Mouse (Mus musculus): ENCODE measurements around the gene Gabbr2.

GRCm38 (mm10) chr4:46710523-46710922 lies 281.1 kb downstream of the Gabbr2 start:
- TF ChIP-seq GATA1 (IDR thresholded peaks at IDR 0.05; ENCODE audit: borderline replicate concordance, low read length) (no peak), FLI1 (IDR thresholded peaks at IDR 0.05; ENCODE audit: low read length) (no peak)

All from megakaryocyte, embryonic 14.5 days (primary cell).